Mouse (Mus musculus): ENCODE measurements at regions not wholly inside any gene's neighbourhood (a gene's known extent, or its start where the extent isn't known, plus 50 kb on each side); places are given as distances from the start of the nearest gene placed in this dataset.

- in situ Hi-C loops (cut with MboI, MseI), result no loop called here
These were observed 525.5 kb upstream of the Pappa start for GRCm38 (mm10) chr4:64598465-64598864.

- in situ Hi-C loops (cut with MboI, MseI), result no loop called here
These were observed 524.8 kb upstream of the Pappa start for GRCm38 (mm10) chr4:64599222-64599621.

- in situ Hi-C loops (cut with MboI, MseI), result no loop called here
These were observed 501.2 kb upstream of the Pappa start for GRCm38 (mm10) chr4:64622771-64623170.

GRCm38 (mm10) chr4:64632189-64632588 lies 491.8 kb upstream of the Pappa start:
- in situ Hi-C loops (cut with MboI, MseI), result no loop called here

GRCm38 (mm10) chr4:64635256-64635962 lies 488.6 kb upstream of the Pappa start:
- in situ Hi-C loops (cut with MboI, MseI), result no loop called here

- in situ Hi-C loops (cut with MboI, MseI), result no loop called here
These were observed 483.9 kb upstream of the Pappa start for GRCm38 (mm10) chr4:64640056-64640455.

- in situ Hi-C loops (cut with MboI, MseI), result no loop called here
These were observed 483.0 kb upstream of the Pappa start for GRCm38 (mm10) chr4:64640976-64641375.

- in situ Hi-C loops (cut with MboI, MseI), result no loop called here
These were observed 478.8 kb upstream of the Pappa start for GRCm38 (mm10) chr4:64645141-64645540.

- in situ Hi-C loops (cut with MboI, MseI), result no loop called here
These were observed 469.8 kb upstream of the Pappa start for GRCm38 (mm10) chr4:64654157-64654556.

GRCm38 (mm10) chr4:64655534-64655933 lies 468.4 kb upstream of the Pappa start:
- in situ Hi-C loops (cut with MboI, MseI), result no loop called here

- in situ Hi-C loops (cut with MboI, MseI), result no loop called here
These were observed 460.3 kb upstream of the Pappa start for GRCm38 (mm10) chr4:64663722-64664121.

- in situ Hi-C loops (cut with MboI, MseI), result no loop called here
These were observed 456.0 kb upstream of the Pappa start for GRCm38 (mm10) chr4:64667998-64668397.

GRCm38 (mm10) chr4:64669722-64670121 lies 454.3 kb upstream of the Pappa start:
- in situ Hi-C loops (cut with MboI, MseI), result no loop called here

- in situ Hi-C loops (cut with MboI, MseI), result no loop called here
These were observed 447.5 kb upstream of the Pappa start for GRCm38 (mm10) chr4:64676438-64676837.

- in situ Hi-C loops (cut with MboI, MseI), result no loop called here
These were observed 447.1 kb upstream of the Pappa start for GRCm38 (mm10) chr4:64676881-64677280.

GRCm38 (mm10) chr4:64684654-64685053 lies 439.3 kb upstream of the Pappa start:
- in situ Hi-C loops (cut with MboI, MseI), result no loop called here

GRCm38 (mm10) chr4:64696134-64696533 lies 427.8 kb upstream of the Pappa start:
- in situ Hi-C loops (cut with MboI, MseI), result no loop called here

- in situ Hi-C loops (cut with MboI, MseI), result no loop called here
These were observed 400.7 kb upstream of the Pappa start for GRCm38 (mm10) chr4:64723296-64723695.

- in situ Hi-C loops (cut with MboI, MseI), result no loop called here
These were observed 399.1 kb upstream of the Pappa start for GRCm38 (mm10) chr4:64724851-64725250.

GRCm38 (mm10) chr4:64755986-64756385 lies 368.0 kb upstream of the Pappa start:
- in situ Hi-C loops (cut with MboI, MseI), result no loop called here

- in situ Hi-C loops (cut with MboI, MseI), result no loop called here
These were observed 355.4 kb upstream of the Pappa start for GRCm38 (mm10) chr4:64768610-64769009.

GRCm38 (mm10) chr4:64803886-64804285 lies 320.1 kb upstream of the Pappa start:
- in situ Hi-C loops (cut with MboI, MseI), result no loop called here

GRCm38 (mm10) chr4:64804996-64805395 lies 319.0 kb upstream of the Pappa start:
- in situ Hi-C loops (cut with MboI, MseI), result no loop called here

- in situ Hi-C loops (cut with MboI, MseI), result no loop called here
These were observed 316.8 kb upstream of the Pappa start for GRCm38 (mm10) chr4:64807148-64807547.
